Mouse (Mus musculus): ENCODE results near the gene Cst11. TPM values are rescaled to one million over a fixed set of nuclear protein-coding genes. Genes with fewer than 3 reads are reported as not detected.

Gene Cst11
- total RNA-seq, 4 experiments from 2014 or later = not detected

Other genes with a start within 250 kb of the Cst11 start
- 1 to 10 TPM; 6.0 to 8.0 (median 6.6) TPM for gene Nxt1, start 98.9 kb downstream of the Cst11 start, total RNA-seq (2022)
- 10 to 100 TPM; 19.2 to 27.7 (median 23.9) TPM for gene Gzf1, start 90.5 kb downstream of the Cst11 start, total RNA-seq (2022)
- gene Napb, start 39.0 kb downstream of the Cst11 start, total RNA-seq (2022) = 1 to 10 TPM; 4.1 to 6.1 (median 4.8) TPM
- gene Cstl1, start 21.1 kb downstream of the Cst11 start, total RNA-seq (2022) = not detected
- gene 8030411F24Rik, start 10.5 kb upstream of the Cst11 start, total RNA-seq (2022) = not detected
- not detected for gene Cst12, start 17.9 kb upstream of the Cst11 start, total RNA-seq (2022)
- gene Cst8, start 27.3 kb upstream of the Cst11 start, total RNA-seq (2022) = not detected
- gene Cst13, start 48.6 kb upstream of the Cst11 start, total RNA-seq (2022) = not detected
- gene Cst9, start 63.6 kb upstream of the Cst11 start, total RNA-seq (2022) = not detected
- gene 9230104L09Rik, start 93.5 kb upstream of the Cst11 start, total RNA-seq (2022) = 1 to 10 TPM in 3 of 4 experiments, under 1 TPM in 1; 0.47 to 2.8 (median 1.9) TPM
- gene Cst3, start 104.2 kb upstream of the Cst11 start, total RNA-seq (2022) = 100 to 1,000 TPM; 477 to 640 (median 523) TPM
- gene Gm1330, start 231.8 kb upstream of the Cst11 start, total RNA-seq (2022) = not detected
- not detected for gene Gm10750, start 245.7 kb upstream of the Cst11 start, total RNA-seq (2022)